Mouse (Mus musculus) limb, embryonic 10.5 days (tissue): ENCODE data around the gene Rtl3. TPM values are rescaled to one million over a fixed set of nuclear protein-coding genes. Genes with fewer than 3 reads are reported as not detected.

Experiments used
- DNase-seq: peaks from one replicate; pipeline ENCODE4 v3.0.0-alpha.2; 2017; ENCODE audit warnings: low spot score
- H3K27ac ChIP-seq: fragments of 300-500 bp; sonication (generic); 2 replicates; pipeline ENCODE4 v1.5.1; 2016; ENCODE audit warnings: mild to moderate bottlenecking
- H3K27me3 ChIP-seq: fragments of 300-500 bp; sonication (generic); 2 replicates; pipeline ENCODE4 v1.6.1; 2016; ENCODE audit warnings: low read depth, mild to moderate bottlenecking; ENCODE audit not compliant: poor library complexity, severe bottlenecking
- H3K36me3 ChIP-seq: fragments of 300-500 bp; sonication (generic); 2 replicates; pipeline ENCODE4 v1.6.1; 2016; ENCODE audit warnings: mild to moderate bottlenecking, moderate library complexity
- H3K4me1 ChIP-seq: fragments of 300-500 bp; sonication (generic); 2 replicates; pipeline ENCODE4 v1.6.1; 2016
- H3K4me3 ChIP-seq: fragments of 300-500 bp; sonication (generic); 2 replicates; pipeline ENCODE4 v1.5.1; 2016; ENCODE audit warnings: mild to moderate bottlenecking, moderate library complexity
- H3K9me3 ChIP-seq: fragments of 300-500 bp; sonication (generic); replicated peaks from 2 replicates; pipeline ENCODE4 v1.6.1; 2016; ENCODE audit warnings: mild to moderate bottlenecking
- WGBS: fragments of 180-500 bp; shearing (Covaris S2); methylation state at CpG from one replicate; pipeline ENCODE4 v1.1.7; 2016; 5-methylcytosine and 5-hydroxymethylcytosine counted together
- polyA plus RNA-seq: library from polyadenylated mRNA; unstranded; fragments of >200 nt; fragmentation: Nextera tagmentation; extraction: Ambion mirVana; gene quantifications from 2 replicates; pipeline ENCODE4 v1.2.1, GENCODE M21; 2016

Gene Rtl3
- polyA plus RNA-seq, result 0.35 and 2.3 TPM in 2 replicates

GRCm38 (mm10) chrX:106840409-106840808 is at the start of gene Rtl3:
Gene Rtl3 (minus strand): TSS chrX:106840644.
- Histone ChIP-seq H3K27ac (peak within 1 kb of the TSS; percentile 71; the same call in 1 of the 2 replicates), H3K27me3 (peaks cover 12% of the 10 kb centered on the region; the same call in 1 of the 2 replicates), H3K4me1 (no peaks in the 10 kb centered on the region; the same call in 1 of the 2 replicates), H3K4me3 (no peak within 1 kb of the TSS), H3K36me3 (no peaks in the 10 kb centered on the region), H3K9me3 (peaks cover 3% of the 10 kb centered on the region; the same call in 1 of the 2 replicates)
- 84% methylated on average over 7 of the region's 7 CpGs for WGBS
- DNase-seq, result no peak

GRCm38 (mm10) chrX:106872315-106872714 is 31.9 kb upstream of the Rtl3 start:
- WGBS, result 69% methylated on average over 4 of the region's 4 CpGs
- Histone ChIP-seq H3K36me3 (no peaks in the 10 kb centered on the region), H3K4me1 (0 out of 2 replicates have a peak, but pooled peaks cover 6% of the 10 kb centered on the region), H3K4me3 (no peak overlapping the region), H3K9me3 (no peaks in the 10 kb centered on the region), H3K27me3 (peaks cover 29% of the 10 kb centered on the region), H3K27ac (no peak overlapping the region; the same call in 1 of the 2 replicates)
- no peak for DNase-seq

- Histone ChIP-seq H3K4me3 (no peak overlapping the region), H3K36me3 (no peaks in the 10 kb centered on the region), H3K27me3 (peaks cover 29% of the 10 kb centered on the region), H3K27ac (0 out of 2 replicates have a peak overlapping the region, but pooled peaks have one; percentile 57), H3K4me1 (0 out of 2 replicates have a peak, but pooled peaks cover 6% of the 10 kb centered on the region), H3K9me3 (no peaks in the 10 kb centered on the region)
- WGBS, result 41% methylated on average over 3 of the region's 3 CpGs
- no peak for DNase-seq
Measured at GRCm38 (mm10) chrX:106871894-106872293, 31.4 kb upstream of the Rtl3 start.

GRCm38 (mm10) chrX:106871426-106871825 is 31.0 kb upstream of the Rtl3 start:
- no peak overlapping the region for H3K4me3 ChIP-seq
- H3K9me3 ChIP-seq, result no peaks in the 10 kb centered on the region
- no peaks in the 10 kb centered on the region for H3K36me3 ChIP-seq
- peak overlapping the region; percentile 57; the same call in 1 of the 2 replicates for H3K27ac ChIP-seq
- H3K27me3 ChIP-seq, result peaks cover 29% of the 10 kb centered on the region
- 0 out of 2 replicates have a peak, but pooled peaks cover 6% of the 10 kb centered on the region for H3K4me1 ChIP-seq
- no peak for DNase-seq
- 58% methylated on average over 3 of the region's 3 CpGs for WGBS

- Histone ChIP-seq H3K4me3 (no peak overlapping the region), H3K9me3 (no peaks in the 10 kb centered on the region), H3K27ac (no peak overlapping the region), H3K4me1 (no peaks in the 10 kb centered on the region), H3K36me3 (no peaks in the 10 kb centered on the region), H3K27me3 (0 out of 2 replicates have a peak, but pooled peaks cover 8% of the 10 kb centered on the region)
- WGBS, result 88% methylated on average over 3 of the region's 3 CpGs
- no peak for DNase-seq
Measured at GRCm38 (mm10) chrX:106853523-106854300, 13.3 kb upstream of the Rtl3 start.

DNA sequence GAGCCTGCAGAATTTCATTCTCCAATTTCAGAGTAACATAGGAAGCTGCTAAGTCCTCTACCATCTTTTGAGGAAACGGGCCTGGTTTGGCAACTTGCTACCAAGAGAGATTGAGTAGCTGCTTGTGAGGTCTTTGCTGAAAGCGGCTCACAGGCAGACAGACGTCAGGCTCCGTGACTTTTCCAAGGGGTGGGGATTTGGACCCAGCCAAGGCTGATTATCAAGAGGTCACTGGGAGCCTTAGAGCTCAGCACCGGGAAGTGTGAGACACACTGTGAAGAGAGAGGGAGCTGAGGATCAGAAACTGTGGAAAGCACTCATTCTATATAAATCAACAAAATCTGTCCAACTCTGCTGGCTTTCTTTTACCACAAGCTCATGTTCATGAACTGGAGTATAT is 853 bp downstream of the Rtl3 start:
- H3K9me3 ChIP-seq, result peaks cover 3% of the 10 kb centered on the region; the same call in 1 of the 2 replicates
- peak overlapping the region; percentile 71; the same call in 1 of the 2 replicates for H3K27ac ChIP-seq
- DNase-seq, result peak; percentile 37
- WGBS, result 45% methylated on average over 5 of the region's 5 CpGs
- peaks cover 12% of the 10 kb centered on the region; the same call in 1 of the 2 replicates for H3K27me3 ChIP-seq
- H3K4me3 ChIP-seq, result no peak overlapping the region
- H3K36me3 ChIP-seq, result no peaks in the 10 kb centered on the region
- H3K4me1 ChIP-seq, result no peaks in the 10 kb centered on the region; the same call in 1 of the 2 replicates

- no peak overlapping the region for H3K4me3 ChIP-seq
- WGBS, result 71% methylated on average over 1 of the region's 1 CpGs
- DNase-seq, result no peak
- no peaks in the 10 kb centered on the region for H3K4me1 ChIP-seq
- no peak overlapping the region for H3K27ac ChIP-seq
- no peaks in the 10 kb centered on the region for H3K36me3 ChIP-seq
- no peaks in the 10 kb centered on the region for H3K27me3 ChIP-seq
- H3K9me3 ChIP-seq, result no peaks in the 10 kb centered on the region
Measured at GRCm38 (mm10) chrX:106830494-106830893, 9.9 kb downstream of the Rtl3 start.

- no peak for DNase-seq
- no peak overlapping the region for H3K27ac ChIP-seq
- H3K4me3 ChIP-seq, result no peak overlapping the region
- 87% methylated on average over 7 of the region's 7 CpGs for WGBS
- H3K27me3 ChIP-seq, result 0 out of 2 replicates have a peak, but pooled peaks cover 3% of the 10 kb centered on the region
- no peaks in the 10 kb centered on the region for H3K36me3 ChIP-seq
- no peaks in the 10 kb centered on the region for H3K9me3 ChIP-seq
- H3K4me1 ChIP-seq, result no peaks in the 10 kb centered on the region
Measured at GRCm38 (mm10) chrX:106809560-106810226, 30.8 kb downstream of the Rtl3 start.

DNA sequence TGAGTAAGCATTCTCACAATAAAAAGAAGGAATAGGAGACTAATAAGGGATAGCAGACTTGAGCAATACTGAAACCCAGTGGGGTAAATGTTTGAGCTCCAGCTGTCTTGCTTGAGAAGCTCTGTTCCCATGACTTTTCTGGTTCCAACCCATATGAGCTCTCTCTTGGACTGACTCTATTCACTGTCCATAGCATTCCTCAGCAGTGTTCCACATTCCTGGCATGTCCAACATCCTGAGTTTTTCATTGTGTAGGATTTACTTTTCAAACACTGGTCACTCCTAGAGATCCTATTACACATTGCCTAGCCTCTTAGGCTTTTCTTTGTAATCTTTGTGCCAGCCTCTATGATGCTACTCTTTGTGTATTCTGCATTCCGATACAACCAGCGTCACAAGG is 36.1 kb downstream of the Rtl3 start:
- Histone ChIP-seq H3K27me3 (peaks cover 11% of the 10 kb centered on the region; the same call in 1 of the 2 replicates), H3K27ac (no peak overlapping the region), H3K4me1 (no peaks in the 10 kb centered on the region), H3K9me3 (no peaks in the 10 kb centered on the region), H3K36me3 (no peaks in the 10 kb centered on the region), H3K4me3 (no peak overlapping the region)
- 82% methylated on average over 2 of the region's 2 CpGs for WGBS
- no peak for DNase-seq

DNA sequence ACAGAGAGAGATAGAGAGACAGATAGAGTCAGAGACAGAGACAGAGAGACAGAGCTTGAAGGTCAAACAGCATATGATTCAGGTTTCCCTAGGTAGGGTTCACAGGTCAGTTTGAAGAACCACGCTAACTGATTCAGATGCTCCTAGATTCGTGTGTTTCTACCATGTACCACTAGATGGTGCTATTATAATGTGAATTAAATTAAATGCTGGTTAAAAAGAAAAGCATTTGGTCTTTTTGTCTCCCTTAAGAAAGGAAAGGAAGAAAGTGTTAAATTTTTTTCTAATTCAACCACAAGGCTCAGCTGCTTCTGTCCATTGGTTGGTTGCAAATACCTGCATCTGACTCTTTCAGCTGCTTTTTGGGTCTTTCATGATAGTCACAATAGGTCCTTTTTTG is 45.8 kb downstream of the Rtl3 start:
- Histone ChIP-seq H3K4me3 (no peak overlapping the region), H3K9me3 (no peaks in the 10 kb centered on the region), H3K36me3 (no peaks in the 10 kb centered on the region), H3K27me3 (peaks cover 14% of the 10 kb centered on the region), H3K4me1 (no peaks in the 10 kb centered on the region), H3K27ac (no peak overlapping the region; the same call in 1 of the 2 replicates)
- 9% methylated on average over 2 of the region's 2 CpGs for WGBS
- DNase-seq, result no peak
